Mouse (Mus musculus): ENCODE data around the gene Acp5. TPM values are rescaled to one million over a fixed set of nuclear protein-coding genes. Genes with fewer than 3 reads are reported as not detected.
A peak's percentile ranks its signal among the peaks of the same experiment; 100 is the strongest.

The Acp5 gene
- polyA plus RNA-seq, 1 experiment from 2014 or later = 9.1 TPM

DNA sequence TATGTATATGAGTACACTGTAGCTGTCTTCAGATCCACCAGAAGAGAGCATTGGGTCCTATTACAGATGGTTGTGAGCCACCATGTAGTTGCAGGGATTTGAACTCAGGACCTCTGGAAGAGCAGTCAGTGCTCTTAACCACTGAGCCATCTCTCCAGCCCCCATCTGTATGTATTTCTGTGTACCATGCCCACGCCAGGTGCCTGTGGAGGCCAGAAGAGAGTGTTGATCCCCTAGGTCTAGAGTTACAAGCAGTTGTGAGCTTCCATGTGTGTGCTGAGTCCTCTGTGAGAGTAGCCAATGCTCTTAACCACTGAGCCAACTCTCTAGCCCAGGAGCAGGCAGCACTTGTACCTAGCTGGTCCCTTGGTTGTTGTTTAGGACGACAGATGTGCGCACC lies 11.3 kb downstream of the Acp5 start:
- no peak overlapping the region for H3K4me2 ChIP-seq (replicated peaks; ENCODE audit: low read depth, low read length)
- H3K36me3 ChIP-seq (ENCODE audit: insufficient read depth, low read length) = no peaks in the 10 kb centered on the region
- TF ChIP-seq EP300 (IDR thresholded peaks at IDR 0.05) = no peak
- no peak for TF ChIP-seq CTCF (IDR thresholded peaks at IDR 0.05)
- WGBS = 72% methylated on average over 3 of the region's 3 CpGs
- no peak for DNase-seq (ENCODE audit: low spot score)
- H3K9ac ChIP-seq (replicated peaks; ENCODE audit: low read depth) = no peak overlapping the region
- H3K9me3 ChIP-seq (ENCODE audit: low read length) = no peaks in the 10 kb centered on the region
- no peak for ATAC-seq
- no peak overlapping the region for H3K4me3 ChIP-seq (ENCODE audit: low read depth, low read length)
- H3K27ac ChIP-seq (ENCODE audit: low read length) = no peak overlapping the region
- H3K27me3 ChIP-seq (replicated peaks; ENCODE audit: insufficient read depth, low read length) = no peaks in the 10 kb centered on the region
- no peaks in the 10 kb centered on the region for H3K4me1 ChIP-seq (ENCODE audit: insufficient read depth, low read depth, low read length)

GRCm38 (mm10) chr9:22123069-22123609 lies 12.4 kb downstream of the Acp5 start:
- H3K4me1 ChIP-seq (ENCODE audit: insufficient read depth, low read depth, low read length) = no peaks in the 10 kb centered on the region
- ATAC-seq (no peak), DNase-seq (ENCODE audit: low spot score) (no peak)
- H3K27me3 ChIP-seq (replicated peaks; ENCODE audit: insufficient read depth, low read length) = no peaks in the 10 kb centered on the region
- H3K9me3 ChIP-seq (ENCODE audit: low read length) = no peaks in the 10 kb centered on the region
- no peaks in the 10 kb centered on the region for H3K36me3 ChIP-seq (ENCODE audit: insufficient read depth, low read length)
- TF ChIP-seq EP300 (IDR thresholded peaks at IDR 0.05) = no peak
- TF ChIP-seq CTCF (IDR thresholded peaks at IDR 0.05) = no peak
- H3K9ac ChIP-seq (replicated peaks; ENCODE audit: low read depth) = no peak overlapping the region
- no peak overlapping the region for H3K4me3 ChIP-seq (ENCODE audit: low read depth, low read length)
- WGBS = 74% methylated on average over 7 of the region's 7 CpGs
- H3K27ac ChIP-seq (ENCODE audit: low read length) = no peak overlapping the region
- no peak overlapping the region for H3K4me2 ChIP-seq (replicated peaks; ENCODE audit: low read depth, low read length)

- DNase-seq (ENCODE audit: low spot score) (no peak), ATAC-seq (no peak)
- Histone ChIP-seq H3K27ac (ENCODE audit: low read length) (no peak overlapping the region), H3K27me3 (replicated peaks; ENCODE audit: insufficient read depth, low read length) (no peaks in the 10 kb centered on the region), H3K36me3 (ENCODE audit: insufficient read depth, low read length) (no peaks in the 10 kb centered on the region), H3K9me3 (ENCODE audit: low read length) (no peaks in the 10 kb centered on the region), H3K4me2 (replicated peaks; ENCODE audit: low read depth, low read length) (no peak overlapping the region), H3K9ac (replicated peaks; ENCODE audit: low read depth) (no peak overlapping the region), H3K4me3 (ENCODE audit: low read depth, low read length) (no peak overlapping the region), H3K4me1 (ENCODE audit: insufficient read depth, low read depth, low read length) (peaks cover 3% of the 10 kb centered on the region; the same call in 1 of the 2 replicates)
- TF ChIP-seq EP300 (IDR thresholded peaks at IDR 0.05) = no peak
- WGBS = 60% methylated on average over 3 of the region's 3 CpGs
These were observed 13.5 kb downstream of the Acp5 start for GRCm38 (mm10) chr9:22122005-22122404.

- Histone ChIP-seq H3K4me1 (ENCODE audit: insufficient read depth, low read depth, low read length) (peaks cover 3% of the 10 kb centered on the region; the same call in 1 of the 2 replicates), H3K9me3 (ENCODE audit: low read length) (no peaks in the 10 kb centered on the region), H3K27me3 (replicated peaks; ENCODE audit: insufficient read depth, low read length) (no peaks in the 10 kb centered on the region), H3K4me3 (ENCODE audit: low read depth, low read length) (no peak overlapping the region), H3K27ac (ENCODE audit: low read length) (no peak overlapping the region), H3K36me3 (ENCODE audit: insufficient read depth, low read length) (no peaks in the 10 kb centered on the region), H3K9ac (replicated peaks; ENCODE audit: low read depth) (no peak overlapping the region), H3K4me2 (replicated peaks; ENCODE audit: low read depth, low read length) (no peak overlapping the region)
- ATAC-seq (no peak), DNase-seq (ENCODE audit: low spot score) (no peak)
- TF ChIP-seq EP300 (IDR thresholded peaks at IDR 0.05) (no peak), CTCF (IDR thresholded peaks at IDR 0.05) (no peak)
These were observed 14.0 kb downstream of the Acp5 start for GRCm38 (mm10) chr9:22121545-22121944.

DNA sequence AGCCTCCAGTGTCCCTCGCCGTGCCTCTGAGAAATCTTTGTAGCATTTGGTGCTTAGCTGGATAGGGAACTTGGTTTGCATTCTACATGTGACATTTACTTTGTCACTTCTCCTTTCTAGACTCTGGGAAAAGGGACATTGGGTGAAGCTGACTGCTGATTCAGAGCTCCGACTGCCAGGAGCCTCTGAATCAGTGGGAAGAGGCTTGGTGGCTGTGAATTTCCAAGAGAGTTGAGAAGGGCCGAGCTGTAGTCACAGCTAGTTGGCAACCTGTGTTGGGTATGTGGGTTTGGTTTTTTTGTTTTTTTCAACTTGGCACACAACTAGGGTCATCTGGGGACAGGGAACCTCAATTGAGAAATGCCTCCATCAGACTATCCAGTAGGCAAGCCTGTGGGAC lies 16.0 kb downstream of the Acp5 start:
- Histone ChIP-seq H3K9me3 (ENCODE audit: low read length) (no peaks in the 10 kb centered on the region), H3K4me1 (ENCODE audit: insufficient read depth, low read depth, low read length) (peaks cover 7% of the 10 kb centered on the region; the same call in 1 of the 2 replicates), H3K9ac (replicated peaks; ENCODE audit: low read depth) (no peak overlapping the region), H3K27ac (ENCODE audit: low read length) (no peak overlapping the region), H3K27me3 (replicated peaks; ENCODE audit: insufficient read depth, low read length) (no peaks in the 10 kb centered on the region), H3K4me2 (replicated peaks; ENCODE audit: low read depth, low read length) (no peak overlapping the region), H3K4me3 (ENCODE audit: low read depth, low read length) (no peak overlapping the region), H3K36me3 (ENCODE audit: insufficient read depth, low read length) (no peaks in the 10 kb centered on the region)
- ATAC-seq (no peak), DNase-seq (ENCODE audit: low spot score) (peak; percentile 44)
- TF ChIP-seq CTCF (IDR thresholded peaks at IDR 0.05) (no peak), EP300 (IDR thresholded peaks at IDR 0.05) (no peak)
- 81% methylated on average over 4 of the region's 4 CpGs for WGBS

- Histone ChIP-seq H3K4me1 (ENCODE audit: insufficient read depth, low read depth, low read length) (peaks cover 7% of the 10 kb centered on the region; the same call in 1 of the 2 replicates), H3K9ac (replicated peaks; ENCODE audit: low read depth) (no peak overlapping the region), H3K4me2 (replicated peaks; ENCODE audit: low read depth, low read length) (peak overlapping the region; percentile 88), H3K27ac (ENCODE audit: low read length) (no peak overlapping the region), H3K4me3 (ENCODE audit: low read depth, low read length) (peak overlapping the region; percentile 83; the same call in 1 of the 2 replicates), H3K9me3 (ENCODE audit: low read length) (no peaks in the 10 kb centered on the region), H3K27me3 (replicated peaks; ENCODE audit: insufficient read depth, low read length) (no peaks in the 10 kb centered on the region), H3K36me3 (ENCODE audit: insufficient read depth, low read length) (peaks cover 10% of the 10 kb centered on the region; the same call in 1 of the 2 replicates)
- ATAC-seq = no peak
- peak; percentile 80 for TF ChIP-seq CTCF (IDR thresholded peaks at IDR 0.05)
- no peak for TF ChIP-seq EP300 (IDR thresholded peaks at IDR 0.05)
- 41% methylated on average over 10 of the region's 10 CpGs for WGBS
- peak; percentile 85 for DNase-seq (ENCODE audit: low spot score)
These were observed 17.6 kb downstream of the Acp5 start for GRCm38 (mm10) chr9:22117754-22118456.
